Mouse (Mus musculus): ENCODE results near the gene Mbnl3.

Mbnl3 gene

DNA sequence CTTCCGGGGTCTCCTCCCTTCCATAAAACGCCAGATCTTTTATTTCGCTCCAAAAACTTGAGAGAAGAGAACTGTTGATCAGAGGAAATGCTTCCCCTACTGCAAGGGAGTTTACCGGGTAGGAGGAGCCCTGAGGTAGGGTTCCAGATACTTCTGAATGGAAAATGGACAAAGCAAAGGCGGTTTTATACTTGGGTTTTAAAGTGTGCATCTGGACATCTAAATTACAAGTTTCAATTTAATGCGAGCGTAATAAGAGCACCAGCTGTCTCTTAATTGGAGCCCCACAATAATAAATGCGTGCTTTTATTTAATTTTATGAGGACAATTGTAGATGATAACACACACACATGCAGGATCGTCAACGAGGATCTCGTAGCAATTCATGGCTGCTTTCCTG is at the start of gene Mbnl3:
Gene Mbnl3 (minus strand): TSS at position 101 of the 400 bp plus-strand sequence.
- DNase-seq (ENCODE audit: low read depth in 1 of 2, low spot score in 2 of 2) = no peak

DNA sequence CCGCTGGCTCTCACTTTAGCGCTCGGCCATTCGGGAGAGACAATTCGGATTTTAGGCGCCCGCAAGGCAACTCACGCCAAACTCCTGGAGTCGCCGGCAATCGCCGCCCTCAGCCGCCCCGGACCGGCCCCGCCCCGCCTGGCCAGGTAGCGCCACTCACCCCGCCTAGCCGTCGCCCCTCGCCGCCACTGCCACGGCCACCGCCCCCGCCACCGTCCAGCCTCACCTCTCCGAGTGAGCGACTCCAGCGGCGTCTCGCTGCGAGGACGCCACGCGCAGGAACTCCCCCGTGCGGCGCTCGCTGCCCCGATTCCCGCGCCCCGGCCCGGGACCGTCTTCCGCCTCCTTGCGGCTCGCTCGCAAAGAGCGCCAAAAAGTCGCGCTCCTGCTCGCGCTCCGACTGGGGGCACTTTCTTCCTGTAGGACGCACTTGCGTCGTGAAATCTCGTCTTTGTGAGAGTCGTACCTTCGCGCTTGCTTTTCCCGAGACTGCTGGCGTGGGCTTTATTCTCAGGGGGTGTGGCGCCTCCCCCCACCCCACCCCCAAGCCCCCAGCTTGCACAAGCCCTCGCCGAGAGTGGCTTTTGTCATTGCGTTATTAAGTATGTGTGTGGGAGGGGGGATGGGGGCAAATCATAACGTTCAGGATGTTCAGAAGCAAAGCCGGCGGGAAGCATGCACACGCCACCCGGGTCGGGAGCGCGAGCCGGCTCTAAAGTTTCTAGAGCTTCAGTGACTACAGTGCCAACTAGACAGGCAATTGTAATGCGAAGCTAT is 596 bp downstream of the Mbnl3 start:
- DNase-seq (ENCODE audit: low read depth in 1 of 2, low spot score in 2 of 2) = peak; percentile 0 to 12

- peak; percentile 4 to 38 for DNase-seq (ENCODE audit: low read depth in 1 of 2, low spot score in 2 of 2)
Measured at GRCm38 (mm10) chrX:51204626-51205547, 1.4 kb downstream of the Mbnl3 start.

- no peak for DNase-seq (ENCODE audit: low read depth in 1 of 2, low spot score in 2 of 2)
Measured at GRCm38 (mm10) chrX:51197012-51197411, 9.3 kb downstream of the Mbnl3 start.

DNA sequence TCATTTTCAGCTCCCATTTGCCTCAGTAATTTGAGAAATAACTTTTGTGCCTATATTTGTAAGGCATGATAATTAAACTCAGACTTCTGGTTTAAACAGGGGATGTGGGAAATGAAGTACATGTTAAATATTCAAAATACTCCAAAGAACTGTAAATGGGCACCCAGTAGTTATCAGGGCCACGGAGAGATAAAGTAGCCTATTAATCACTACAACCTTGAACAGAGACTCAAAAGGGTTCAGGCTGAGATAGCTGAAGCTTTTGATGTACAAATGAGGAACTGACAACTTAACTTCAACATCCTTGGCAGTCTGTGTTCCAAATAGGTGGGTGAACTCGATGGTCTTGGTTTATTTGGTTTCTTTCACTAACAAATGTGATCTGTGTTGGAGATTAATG is 34.4 kb downstream of the Mbnl3 start:
- DNase-seq (ENCODE audit: low read depth in 1 of 2, low spot score in 2 of 2) = no peak

- DNase-seq (ENCODE audit: low read depth in 1 of 2, low spot score in 2 of 2) = no peak
Measured at GRCm38 (mm10) chrX:51171413-51171812, 34.9 kb downstream of the Mbnl3 start.

DNA sequence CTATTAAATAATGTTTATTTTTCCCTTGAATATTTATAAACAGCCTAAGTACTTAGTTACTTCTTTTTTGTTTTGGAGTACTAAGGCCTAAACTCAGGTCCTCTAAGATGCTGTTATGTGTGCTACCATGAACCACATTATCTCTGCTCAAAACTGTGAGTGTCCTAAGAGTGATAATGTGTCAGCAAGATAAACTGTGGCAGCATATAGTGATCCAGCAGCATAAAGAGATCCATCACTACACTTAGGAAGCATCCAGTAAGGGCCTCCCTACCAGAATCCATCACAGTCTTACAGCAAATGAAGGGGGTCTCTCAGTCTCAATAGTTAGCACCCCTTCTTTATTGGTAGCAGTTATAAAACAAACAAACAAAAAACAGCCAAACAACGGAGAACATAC is 35.9 kb downstream of the Mbnl3 start:
- DNase-seq (ENCODE audit: low read depth in 1 of 2, low spot score in 2 of 2) = no peak

- DNase-seq (ENCODE audit: low read depth in 1 of 2, low spot score in 2 of 2) = no peak
Measured at GRCm38 (mm10) chrX:51169476-51170045, 36.8 kb downstream of the Mbnl3 start.

- no peak for DNase-seq (ENCODE audit: low read depth in 1 of 2, low spot score in 2 of 2)
Measured at GRCm38 (mm10) chrX:51167976-51168375, 38.4 kb downstream of the Mbnl3 start.

DNA sequence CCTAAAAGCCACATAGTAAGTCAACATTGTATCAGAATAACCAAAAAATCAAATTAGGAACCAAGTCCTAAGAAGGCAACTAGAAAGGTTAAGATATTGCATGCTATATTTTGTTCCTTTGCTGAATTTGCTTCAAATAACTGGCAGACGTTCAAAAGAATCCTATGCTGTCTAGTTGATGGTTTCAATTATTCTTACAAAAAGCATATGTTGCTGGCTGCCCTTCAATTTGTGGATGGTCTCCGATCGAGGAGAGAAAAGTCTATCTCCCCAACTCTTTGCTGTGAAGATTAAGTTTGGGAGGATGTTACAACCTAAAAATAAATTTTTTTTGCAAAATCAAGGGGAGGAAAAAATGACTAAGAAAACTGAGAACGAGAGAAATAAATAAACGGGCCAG is 41.6 kb downstream of the Mbnl3 start:
- DNase-seq (ENCODE audit: low read depth in 1 of 2, low spot score in 2 of 2) = no peak

- DNase-seq (ENCODE audit: low read depth in 1 of 2, low spot score in 2 of 2) = no peak
Measured at GRCm38 (mm10) chrX:51148436-51148835, 57.9 kb downstream of the Mbnl3 start.

- no peak for DNase-seq (ENCODE audit: low read depth in 1 of 2, low spot score in 2 of 2)
Measured at GRCm38 (mm10) chrX:51146351-51146750, 60.0 kb downstream of the Mbnl3 start.

DNA sequence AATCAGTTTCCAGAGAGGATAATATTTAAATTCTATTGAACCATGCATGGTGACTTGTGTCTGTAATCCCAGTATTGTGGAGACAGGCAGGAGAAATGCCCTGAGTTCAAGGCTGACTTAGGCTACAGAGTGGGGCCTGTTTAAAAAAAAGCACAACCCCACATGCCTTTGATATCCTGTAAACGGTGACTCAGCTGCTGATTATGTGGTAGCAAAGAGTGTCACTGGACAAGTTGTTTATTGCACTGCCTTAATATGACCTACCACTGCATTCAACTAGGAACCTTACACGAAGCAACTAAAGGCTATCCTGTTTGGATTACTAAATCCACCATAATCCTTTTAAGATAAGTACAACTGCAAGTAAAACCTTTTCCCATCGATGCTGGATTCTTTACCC is 66.3 kb downstream of the Mbnl3 start:
- no peak for DNase-seq (ENCODE audit: low read depth in 1 of 2, low spot score in 2 of 2)

DNA sequence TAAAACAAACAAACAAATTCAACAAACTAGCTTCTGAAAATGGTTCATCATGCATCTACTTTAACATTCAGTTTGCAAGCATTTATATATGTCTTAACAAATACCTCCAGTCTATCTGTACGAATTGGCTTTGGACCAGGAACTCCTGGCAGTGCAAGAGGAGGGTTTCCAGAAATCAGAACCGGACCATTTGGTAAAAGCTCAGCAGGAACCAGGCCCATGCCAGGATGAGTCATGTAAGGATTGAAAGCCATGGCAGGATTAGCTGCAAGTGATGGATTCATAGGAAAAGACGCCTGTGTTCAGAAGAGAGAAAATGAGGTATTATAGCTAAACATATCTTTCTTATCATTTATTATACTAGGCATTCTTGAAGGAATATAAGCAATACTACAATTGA is 75.0 kb downstream of the Mbnl3 start:
- no peak for DNase-seq (ENCODE audit: low read depth in 1 of 2, low spot score in 2 of 2)

DNA sequence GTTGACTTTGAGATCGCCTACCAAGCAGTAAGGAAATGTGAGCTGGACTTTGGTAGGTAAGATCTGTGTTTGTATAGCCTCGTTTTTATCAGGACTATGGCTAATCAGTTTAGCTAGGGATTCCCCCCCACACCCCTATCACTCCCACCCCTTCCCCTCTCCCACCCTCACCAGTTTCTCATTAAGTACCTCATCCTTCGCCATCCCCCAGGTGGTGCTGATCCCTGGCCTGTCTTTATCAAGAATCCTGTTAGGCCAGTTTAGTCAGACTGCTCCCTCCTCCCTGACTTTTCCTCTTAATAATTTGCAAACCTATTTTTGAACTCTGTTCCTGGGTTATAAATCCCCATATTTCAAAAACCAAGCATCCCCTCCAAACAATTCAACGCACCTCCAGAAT is 103.6 kb downstream of the Mbnl3 start:
- DNase-seq (ENCODE audit: low read depth in 1 of 2, low spot score in 2 of 2) = no peak

DNA sequence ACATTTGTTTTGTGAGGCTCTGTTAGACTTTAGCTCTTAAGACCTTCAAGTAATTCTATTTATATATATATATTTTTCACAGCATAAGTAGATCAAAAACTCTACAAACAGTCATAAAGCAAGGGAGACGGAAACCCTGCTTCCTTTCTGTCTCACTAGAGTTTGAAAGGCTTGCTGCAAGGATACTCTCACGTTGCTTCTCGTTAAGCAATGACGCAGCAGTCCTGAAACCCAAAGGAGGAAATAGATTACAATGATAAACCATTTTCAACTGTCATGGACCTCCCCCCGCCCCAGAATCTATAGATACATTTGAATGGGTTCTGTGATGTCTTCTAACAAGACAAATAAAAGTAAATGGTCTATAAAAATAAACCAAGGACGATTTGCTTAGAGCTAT is 121.4 kb downstream of the Mbnl3 start:
- DNase-seq (ENCODE audit: low read depth in 1 of 2, low spot score in 2 of 2) = no peak

GRCm38 (mm10) chrX:51084211-51084610 is 122.1 kb downstream of the Mbnl3 start:
- DNase-seq (ENCODE audit: low read depth in 1 of 2, low spot score in 2 of 2) = no peak

GRCm38 (mm10) chrX:51076744-51077143 is 129.6 kb downstream of the Mbnl3 start:
- DNase-seq (ENCODE audit: low read depth in 1 of 2, low spot score in 2 of 2) = no peak

All from monocyte, adult 2 months (primary cell).